Mouse (Mus musculus): ENCODE data around the gene Lin28a.

GRCm38 (mm10) chr4:133994697-133995096 is 23.9 kb downstream of the Lin28a start:
- TF ChIP-seq CTCF (IDR thresholded peaks at IDR 0.05; ENCODE audit: low read depth) (no peak), EP300 (IDR thresholded peaks at IDR 0.05; ENCODE audit: low read depth) (no peak)
